Mouse (Mus musculus) thymus, postnatal 14 days (tissue): ENCODE measurements around the gene Pnpla3.
"Not testable (repeated sequence)": the region's sequence is repeated elsewhere in the genome, so short reads cannot be mapped to it uniquely, and the experiment has no call there.

Experiments
- DNase-seq: peaks from one replicate; pipeline ENCODE4 v3.0.0; 2021

Pnpla3 gene

GRCm38 (mm10) chr15:84167600-84167999 is at the start of gene Pnpla3:
Gene Pnpla3 (plus strand): TSS chr15:84167837.
- DNase-seq = peak; percentile 77

DNA sequence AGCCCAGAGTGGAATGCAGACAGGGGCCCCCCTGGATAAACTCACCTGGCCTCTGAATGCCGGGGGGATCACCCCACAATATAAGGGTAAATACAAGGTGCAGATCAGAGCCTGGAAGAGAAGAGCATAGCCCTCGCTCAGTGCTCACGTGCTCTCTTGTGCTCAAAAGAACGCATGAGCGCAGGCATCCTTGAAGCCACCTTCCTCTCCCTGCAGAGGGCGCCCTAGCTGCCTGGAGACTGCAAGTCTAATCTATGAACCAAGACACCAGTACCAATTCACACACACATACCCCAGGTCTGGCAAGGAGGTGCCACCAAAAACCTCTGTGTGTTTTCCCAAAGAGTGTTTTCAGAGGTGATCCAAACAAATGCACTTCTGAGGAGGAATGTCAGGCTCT is 47.0 kb upstream of the Pnpla3 start:
- no peak for DNase-seq

DNA sequence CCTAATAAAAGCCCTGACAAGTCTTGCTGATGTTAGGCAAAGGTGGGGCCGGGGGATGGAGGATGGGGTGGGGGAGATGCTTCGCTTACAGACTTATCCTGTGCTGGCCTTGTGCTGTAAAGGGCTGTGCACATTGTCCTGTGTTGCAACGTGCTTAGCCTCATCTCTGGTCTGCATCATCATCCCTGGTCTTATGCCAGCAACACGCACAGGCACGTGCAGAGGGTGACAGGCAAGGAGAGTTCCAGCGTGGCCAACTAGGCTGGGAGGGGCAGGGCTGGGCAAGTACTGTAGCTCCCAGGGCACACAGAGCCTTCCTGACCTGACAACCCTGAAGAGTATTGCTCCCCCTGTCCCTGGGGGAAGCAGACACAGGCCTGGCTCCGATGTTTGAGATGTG is 46.6 kb upstream of the Pnpla3 start:
- no peak for DNase-seq

DNA sequence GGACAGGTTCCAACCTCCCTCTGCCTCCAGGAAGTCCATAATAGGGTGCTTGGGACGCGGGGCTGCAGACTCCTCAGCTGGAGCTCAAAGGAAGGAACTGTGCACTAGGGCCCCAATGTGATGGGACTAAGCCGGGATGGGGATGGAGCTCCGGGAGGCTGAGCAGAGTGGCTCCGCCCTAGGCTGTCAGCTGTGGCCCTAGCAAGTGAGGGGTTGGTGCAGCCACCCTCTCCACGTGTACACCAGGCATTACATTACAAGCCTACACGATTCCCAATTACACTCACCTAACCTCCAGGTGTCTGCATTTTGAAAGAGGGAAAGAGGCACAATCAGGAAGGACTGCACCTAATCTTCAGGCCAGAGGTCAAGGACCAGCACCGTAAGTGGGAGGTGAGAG is 44.6 kb upstream of the Pnpla3 start, which contains the start of gene Pnpla5:
TSS of gene Pnpla5 (minus strand) at position 101 of the 400 bp plus-strand sequence.
- no peak for DNase-seq

- no peak for DNase-seq
These were observed 43.6 kb upstream of the Pnpla3 start for GRCm38 (mm10) chr15:84124086-84124485.

DNA sequence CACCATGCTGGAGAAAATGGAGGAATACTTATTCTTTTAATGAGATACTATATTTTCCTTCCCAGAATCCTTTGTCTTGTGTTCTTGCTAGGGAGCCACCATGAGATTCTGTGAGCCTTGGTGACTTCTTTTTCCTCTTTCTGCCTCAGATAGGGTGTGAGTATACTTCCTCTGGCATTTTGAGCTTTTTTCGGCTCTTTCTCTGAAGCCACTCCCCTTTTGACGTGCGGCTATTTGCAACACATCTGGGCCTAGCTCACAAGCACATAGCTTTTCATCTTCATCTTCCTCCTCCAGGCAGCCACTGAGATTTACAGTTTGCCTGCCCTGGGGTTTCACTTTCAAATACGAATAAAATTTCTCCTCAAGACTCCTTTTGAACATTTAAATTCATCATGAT is 41.2 kb upstream of the Pnpla3 start:
- no peak for DNase-seq

DNA sequence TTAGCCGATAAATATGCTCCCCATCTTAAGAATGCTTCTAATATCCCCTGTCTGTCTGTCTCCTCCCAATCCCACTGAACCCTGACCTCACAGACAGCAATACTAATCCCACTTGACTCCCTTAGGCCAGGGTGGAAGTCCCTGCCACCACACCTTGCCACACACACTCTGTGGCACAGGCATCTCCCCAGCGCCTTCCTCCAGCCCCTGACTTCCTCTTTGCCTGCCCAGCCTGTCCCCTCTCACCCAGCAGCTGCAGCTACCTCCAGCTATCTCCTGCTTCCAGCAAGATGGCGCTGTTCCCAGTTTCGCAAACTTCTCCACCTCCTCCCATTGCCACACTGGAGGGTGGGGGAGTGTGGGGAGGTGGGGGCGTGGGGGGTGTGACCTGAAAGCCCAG is 40.8 kb upstream of the Pnpla3 start:
- DNase-seq = no peak

GRCm38 (mm10) chr15:84131096-84131786 is 36.4 kb upstream of the Pnpla3 start:
- DNase-seq = no peak

DNA sequence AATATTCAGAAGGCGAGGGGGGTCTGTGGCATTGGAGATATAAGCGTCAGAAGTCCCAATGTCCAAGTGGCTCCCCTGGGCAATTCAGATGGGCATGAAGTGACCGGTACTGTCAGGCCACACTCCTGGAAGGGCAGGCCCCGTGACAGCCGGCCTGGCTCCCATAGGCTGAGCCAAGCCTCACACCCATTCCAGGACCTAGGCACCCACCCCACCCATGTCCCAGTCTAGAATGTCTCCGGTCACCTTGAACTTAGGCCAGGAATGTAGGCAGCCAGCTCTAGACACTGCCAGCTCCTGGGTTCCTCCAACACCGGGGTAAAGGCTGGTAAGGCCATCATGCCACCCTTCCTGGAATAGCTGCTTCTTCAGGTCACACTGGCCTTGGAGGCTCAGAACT is 35.7 kb upstream of the Pnpla3 start:
- DNase-seq = no peak

GRCm38 (mm10) chr15:84133440-84133839 is 34.2 kb upstream of the Pnpla3 start:
- DNase-seq = no peak

GRCm38 (mm10) chr15:84135472-84135871 is 32.2 kb upstream of the Pnpla3 start:
- DNase-seq = peak; percentile 55

DNA sequence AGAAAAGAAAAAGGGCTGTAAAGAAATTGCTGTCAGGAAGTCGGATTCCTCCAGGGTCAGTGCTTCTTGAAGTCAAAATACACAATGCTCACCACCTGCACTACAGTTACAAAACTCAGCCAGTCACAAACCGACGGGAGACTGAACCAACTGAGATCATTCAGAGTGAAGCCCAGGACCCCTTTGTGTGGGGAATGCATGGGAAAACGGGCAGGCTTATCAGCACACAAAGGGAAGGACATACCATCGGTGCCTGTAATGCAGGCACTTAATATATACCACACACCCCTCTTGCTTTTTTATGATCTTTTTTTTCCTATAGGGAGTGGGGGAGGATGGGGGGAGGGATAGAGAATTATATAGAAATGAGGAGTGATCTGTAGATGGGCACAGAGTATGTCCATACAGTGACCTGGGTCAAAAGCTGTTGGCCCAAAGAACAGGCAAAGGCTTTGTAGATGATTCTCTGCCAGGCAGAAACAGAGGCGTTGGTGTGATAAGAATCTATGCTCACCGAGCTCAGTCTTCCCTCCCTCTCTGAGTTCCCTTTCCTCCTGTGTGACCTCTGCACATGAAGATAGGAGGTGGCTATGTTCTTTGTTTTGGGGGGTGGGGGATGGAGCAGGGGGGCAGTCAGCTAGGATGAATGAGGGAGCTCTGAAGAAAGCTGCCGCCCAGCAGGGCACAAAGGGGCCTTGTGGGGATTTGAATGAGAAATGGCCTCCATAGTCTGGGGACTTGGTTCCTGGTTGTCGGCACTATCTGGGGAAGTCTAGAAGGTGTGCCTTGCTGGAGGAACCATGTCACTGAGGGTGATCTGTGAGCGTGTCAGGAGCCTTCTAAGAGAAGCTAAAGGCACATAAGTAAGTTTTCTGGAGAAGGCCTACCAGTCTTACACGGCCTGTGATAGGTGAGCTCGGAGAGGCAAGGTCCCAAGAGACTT is 30.9 kb upstream of the Pnpla3 start:
- no peak for DNase-seq

DNA sequence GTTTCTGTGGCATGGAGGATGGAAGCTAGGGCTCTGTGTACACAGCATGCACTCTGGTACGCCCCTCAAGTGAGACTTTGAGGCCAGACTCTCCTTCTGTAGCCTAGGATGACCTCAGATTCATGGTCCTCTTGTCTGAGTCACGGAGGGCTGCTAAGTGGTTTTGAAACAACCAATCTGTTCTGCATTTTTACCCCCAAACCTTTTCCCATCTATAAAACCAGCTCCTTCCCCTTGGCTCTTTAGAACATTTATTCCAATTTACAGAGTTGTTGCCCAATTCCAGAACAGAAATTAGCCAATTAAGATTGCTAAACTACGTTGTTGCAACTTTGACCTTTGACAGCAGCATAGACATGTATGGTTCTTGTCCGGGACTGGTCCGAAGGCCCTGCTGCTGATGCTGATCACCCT is 28.0 kb upstream of the Pnpla3 start:
- DNase-seq = no peak

DNA sequence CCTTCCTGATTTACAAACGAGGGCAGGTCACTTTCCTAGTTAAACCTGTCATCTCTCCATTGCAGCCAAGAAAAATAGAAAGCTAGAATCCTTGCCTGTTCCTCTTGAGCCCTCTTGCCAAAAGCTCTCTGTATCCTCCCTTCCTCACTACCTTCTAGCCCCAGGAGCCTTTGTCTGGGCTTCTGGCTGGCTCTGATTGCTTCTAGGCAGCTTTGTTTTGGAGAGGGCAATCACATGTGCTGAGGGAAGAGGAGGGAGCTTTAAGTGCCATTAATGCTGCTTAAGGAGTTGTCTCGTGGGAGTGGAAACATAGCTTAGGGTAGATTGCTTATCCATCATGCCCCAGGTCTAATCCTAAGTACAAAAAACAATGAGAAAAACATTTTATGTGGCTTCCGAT is 27.5 kb upstream of the Pnpla3 start:
- DNase-seq = no peak

GRCm38 (mm10) chr15:84140929-84141328 is 26.7 kb upstream of the Pnpla3 start:
- DNase-seq = no peak

DNA sequence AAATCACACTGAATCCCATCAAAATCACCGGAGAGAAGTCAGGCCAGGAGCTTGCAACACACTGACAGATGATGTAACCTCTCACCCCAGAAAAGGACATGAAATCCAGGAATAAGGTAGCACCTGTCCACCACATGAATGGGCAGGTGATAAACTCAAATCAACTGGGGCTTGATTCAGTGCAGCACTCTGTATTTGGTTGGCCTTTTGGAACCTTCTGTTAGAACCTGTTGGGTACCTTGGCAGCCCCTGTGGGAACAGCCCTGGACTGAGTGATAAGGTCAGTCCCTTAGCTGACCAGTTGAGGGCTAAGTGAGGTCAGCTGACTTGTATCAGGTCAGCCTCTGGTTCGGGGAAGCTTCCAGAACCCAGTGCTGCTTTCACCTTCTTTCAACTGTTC is 11.5 kb upstream of the Pnpla3 start:
- DNase-seq = no peak

DNA sequence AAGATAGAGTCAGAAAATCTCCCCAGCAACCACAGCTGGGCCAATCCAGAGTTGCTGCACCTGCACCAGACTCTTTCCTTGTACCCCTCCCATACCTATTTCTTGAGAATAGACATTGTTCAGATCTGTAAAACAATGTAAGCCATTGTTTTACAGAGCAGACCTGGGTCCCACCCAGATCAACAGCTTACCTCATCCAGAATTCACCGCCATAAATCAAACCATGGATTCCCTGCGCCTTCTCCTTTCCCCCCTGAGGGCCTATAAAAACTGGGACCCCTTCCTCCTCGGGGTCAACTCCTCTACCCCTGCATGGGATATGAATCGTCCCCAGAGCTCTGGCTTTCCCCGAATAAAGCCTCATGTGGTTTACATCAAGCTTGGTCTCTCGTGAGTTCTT is 10.1 kb upstream of the Pnpla3 start:
- DNase-seq = not testable (repeated sequence)

DNA sequence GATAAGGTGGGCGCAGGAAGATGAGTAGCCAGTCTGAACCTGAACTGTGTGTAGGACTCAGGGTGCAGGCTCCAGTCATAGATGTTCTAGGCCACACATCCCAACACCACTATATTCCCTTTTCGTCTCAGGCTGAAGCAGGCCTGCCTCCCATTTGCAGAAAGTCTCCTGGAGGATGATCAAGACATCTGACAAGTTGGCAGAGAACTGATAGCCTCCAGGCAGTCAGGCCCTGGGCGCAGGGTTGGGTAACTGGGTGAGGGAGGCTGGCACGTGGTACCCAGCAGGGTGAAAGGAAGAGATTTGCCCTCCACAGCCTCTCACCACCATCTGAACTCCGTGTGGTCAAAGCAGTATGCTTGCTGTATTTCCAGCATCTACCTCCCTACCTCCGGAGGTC is 5.8 kb upstream of the Pnpla3 start:
- no peak for DNase-seq

DNA sequence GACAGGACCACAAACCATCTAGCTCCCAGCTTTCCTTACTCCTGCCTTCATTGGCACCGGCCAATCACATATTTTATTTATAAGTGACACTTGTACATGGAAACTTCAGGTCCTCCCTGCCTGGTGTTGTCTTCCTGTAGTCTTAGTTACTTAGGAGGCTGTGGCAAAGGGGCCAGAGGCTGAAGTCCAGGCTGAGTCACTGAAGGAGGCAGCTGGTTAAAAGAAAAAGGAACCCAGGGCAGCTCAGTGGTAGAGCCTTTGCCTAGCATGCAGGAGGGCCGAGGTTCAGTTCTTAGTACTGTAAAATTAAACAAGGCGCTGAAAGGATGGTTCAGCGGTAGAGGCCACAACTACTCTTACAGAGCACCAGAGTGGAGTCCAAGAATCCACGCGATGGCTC is 819 bp upstream of the Pnpla3 start:
- DNase-seq = no peak

- no peak for DNase-seq
These were observed 829 bp downstream of the Pnpla3 start for GRCm38 (mm10) chr15:84168170-84169161.

DNA sequence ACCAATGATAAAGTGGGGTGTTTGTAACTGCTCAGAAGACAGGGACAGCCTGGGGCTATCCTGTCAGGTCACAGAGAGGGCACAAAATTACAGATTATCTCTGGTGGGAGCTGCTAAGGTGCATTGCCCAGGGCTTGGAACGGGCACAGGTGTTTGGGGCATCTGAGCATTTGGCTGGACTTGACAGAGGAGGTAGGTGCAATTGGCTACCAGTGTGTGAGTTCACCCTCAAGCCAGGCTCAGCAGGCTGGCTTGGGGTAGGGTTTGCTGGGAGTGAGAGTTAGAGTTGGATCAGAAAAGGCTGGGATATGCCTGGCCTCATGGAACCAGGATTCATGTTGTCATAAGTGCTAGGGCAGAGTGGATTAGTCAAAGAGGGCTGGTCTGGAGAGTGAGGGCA is 1.9 kb downstream of the Pnpla3 start:
- DNase-seq = no peak

- DNase-seq = no peak
These were observed 3.5 kb downstream of the Pnpla3 start for GRCm38 (mm10) chr15:84171166-84171565.

- DNase-seq = no peak
These were observed 11.1 kb downstream of the Pnpla3 start for GRCm38 (mm10) chr15:84178733-84179132.
